Mouse (Mus musculus) natural killer cell, adult 2 months (primary cell): ENCODE measurements around the gene Adamts17.
A peak's percentile ranks its signal among the peaks of the same experiment; 100 is the strongest.

Source experiments
- DNase-seq, 2 experiments: peaks; one replicate each; pipeline ENCODE4 v3.0.0; 2022; ENCODE audit warnings: low spot score in 2 of 2

Gene Adamts17

DNA sequence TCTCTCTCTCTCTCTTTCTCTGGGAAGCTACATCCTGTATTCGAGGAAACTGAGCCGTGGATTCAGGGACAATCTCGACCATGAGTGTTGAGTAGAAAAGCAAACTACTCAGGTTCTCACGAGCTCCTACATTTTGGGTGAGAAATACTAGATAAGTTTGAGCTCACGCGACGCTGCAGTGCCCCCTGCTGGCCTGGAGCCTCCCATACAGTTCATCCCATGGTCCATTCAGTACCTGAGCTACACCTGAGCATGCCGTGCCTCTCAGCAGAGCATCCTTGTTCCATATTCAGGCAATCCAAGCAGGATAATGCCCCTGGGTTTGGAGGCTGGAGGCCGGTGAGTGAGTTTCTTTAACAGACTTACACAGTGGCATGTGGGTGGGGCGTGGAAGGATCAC is 359.9 kb downstream of the Adamts17 start:
- DNase-seq = peak in 1 of 2 experiments; percentile 39
